Mouse (Mus musculus): Measurements from ENCODE around the gene Sdcbp2.

DNA sequence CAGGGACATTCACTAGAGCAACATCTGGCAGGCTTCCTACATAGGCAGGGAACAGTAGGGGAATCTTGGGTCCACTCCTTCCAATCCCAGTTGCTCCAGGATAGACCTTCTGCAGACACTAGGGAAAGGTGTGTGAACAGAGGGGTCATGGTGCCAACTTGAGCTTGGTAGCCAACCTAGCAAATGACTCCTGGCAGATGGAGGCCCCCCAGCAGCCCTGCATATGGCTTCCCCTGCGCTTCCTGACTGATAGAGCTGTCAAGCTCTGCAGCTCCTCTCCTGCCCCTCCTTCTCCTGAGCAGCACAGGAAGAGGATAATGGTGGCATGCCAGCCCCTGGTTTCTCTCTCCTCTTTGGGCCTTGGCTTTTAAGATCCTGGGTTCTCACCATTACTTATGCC is 36.0 kb downstream of the Sdcbp2 start:
- TF ChIP-seq ZC3H11A (IDR thresholded peaks at IDR 0.05; ENCODE audit: low read depth, low read length) (no peak), USF2 (IDR thresholded peaks at IDR 0.05; ENCODE audit: borderline replicate concordance in 1 of 2, insufficient read depth in 1 of 2, low read depth in 1 of 2, low read length in 2 of 2) (no peak), CTCF (IDR thresholded peaks at IDR 0.05 in 2 of 3, conservative IDR thresholded peaks at IDR 0.05 in 1 of 3; ENCODE audit: control insufficient read depth in 1 of 3, insufficient read depth in 1 of 3, low read depth in 2 of 3, low read length in 3 of 3, poor library complexity in 1 of 3, severe bottlenecking in 1 of 3) (no peak), MAX (IDR thresholded peaks at IDR 0.05; ENCODE audit: low read length) (no peak), EP300 (IDR thresholded peaks at IDR 0.05; ENCODE audit: low read depth in 1 of 2, low read length in 2 of 2) (no peak), RCOR1 (IDR thresholded peaks at IDR 0.05; ENCODE audit: low read depth, low read length) (no peak)

Data from MEL (cell line).